Mouse (Mus musculus) forebrain, embryonic 13.5 days (tissue): ENCODE measurements around the gene Pxmp2. TPM values are rescaled to one million over a fixed set of nuclear protein-coding genes. Genes with fewer than 3 reads are reported as not detected.

Experiments
- ATAC-seq: fragments of 200-750 bp; cut with Nextera tagmentation; 2 replicates; pipeline ENCODE4 v1.8.0; 2017
- H3K27ac ChIP-seq: fragments of 300-500 bp; sonication (generic); 2 replicates; pipeline ENCODE4 v1.5.1; 2015; ENCODE audit warnings: inconsistent platforms, mild to moderate bottlenecking, moderate library complexity
- H3K27me3 ChIP-seq: fragments of 300-500 bp; sonication (generic); 2 replicates; pipeline ENCODE4 v1.6.1; 2015; ENCODE audit warnings: mild to moderate bottlenecking, inconsistent platforms
- H3K36me3 ChIP-seq: fragments of 300-500 bp; sonication (generic); 2 replicates; pipeline ENCODE4 v1.6.1; 2015; ENCODE audit warnings: mild to moderate bottlenecking, inconsistent platforms; ENCODE audit not compliant: poor library complexity, severe bottlenecking
- H3K4me1 ChIP-seq: fragments of 300-500 bp; sonication (generic); 2 replicates; pipeline ENCODE4 v1.6.1; 2015; ENCODE audit warnings: inconsistent platforms
- H3K4me2 ChIP-seq: fragments of 300-500 bp; sonication (generic); 2 replicates; pipeline ENCODE4 v1.6.1; 2015; ENCODE audit warnings: inconsistent platforms, mild to moderate bottlenecking, moderate library complexity
- H3K4me3 ChIP-seq: fragments of 300-500 bp; sonication (generic); 2 replicates; pipeline ENCODE4 v1.5.1; 2015; ENCODE audit warnings: mild to moderate bottlenecking, inconsistent platforms
- H3K9ac ChIP-seq: fragments of 300-500 bp; sonication (generic); 2 replicates; pipeline ENCODE4 v1.6.1; 2015; ENCODE audit warnings: mild to moderate bottlenecking, inconsistent platforms
- H3K9me3 ChIP-seq: fragments of 300-500 bp; sonication (generic); replicated peaks from 2 replicates; pipeline ENCODE4 v1.6.1; 2016; ENCODE audit warnings: inconsistent platforms
- WGBS: fragments of 180-500 bp; shearing (Covaris S2); methylation state at CpG from one replicate; pipeline ENCODE4 v1.1.7; 2015; 5-methylcytosine and 5-hydroxymethylcytosine counted together
- polyA plus RNA-seq: library from polyadenylated mRNA; unstranded; fragments of >200 nt; fragmentation: Nextera tagmentation; extraction: Ambion mirVana; gene quantifications from 2 replicates; pipeline ENCODE4 v1.2.1, GENCODE M21; 2015

Gene Pxmp2
- polyA plus RNA-seq, 1 experiment from 2014 or later = 10.9 TPM

GRCm38 (mm10) chr5:110276910-110277309 lies 9.1 kb downstream of the Pxmp2 start:
- Histone ChIP-seq H3K4me3 (no peak overlapping the region), H3K27me3 (no peaks in the 10 kb centered on the region), H3K36me3 (no peaks in the 10 kb centered on the region), H3K9ac (no peak overlapping the region), H3K4me1 (no peaks in the 10 kb centered on the region), H3K27ac (no peak overlapping the region), H3K9me3 (no peaks in the 10 kb centered on the region), H3K4me2 (no peak overlapping the region)
- 96% methylated on average over 1 of the region's 1 CpGs for WGBS
- ATAC-seq = no peak

DNA sequence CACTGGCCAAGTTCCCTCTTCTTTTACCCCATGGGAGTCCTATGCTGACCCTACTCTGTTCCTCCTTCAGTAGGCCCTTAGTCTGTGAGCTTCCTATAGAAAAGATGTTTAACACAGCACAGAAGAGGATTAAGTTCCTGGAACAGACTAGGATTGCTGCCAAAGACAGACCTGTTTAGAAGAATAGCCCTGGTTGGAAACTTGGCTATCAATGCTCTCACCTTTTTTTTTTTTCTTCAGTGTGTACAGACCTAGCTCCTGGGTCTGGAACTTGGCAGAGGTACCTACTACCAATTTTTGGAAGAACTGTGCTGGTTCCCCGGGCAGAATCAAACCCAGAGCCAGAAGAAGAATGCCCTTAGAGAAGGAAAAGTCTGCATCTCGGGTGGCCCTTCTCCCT lies 9.6 kb downstream of the Pxmp2 start:
- Histone ChIP-seq H3K27me3 (no peaks in the 10 kb centered on the region), H3K4me1 (no peaks in the 10 kb centered on the region), H3K4me2 (no peak overlapping the region), H3K9me3 (no peaks in the 10 kb centered on the region), H3K36me3 (no peaks in the 10 kb centered on the region), H3K9ac (no peak overlapping the region), H3K4me3 (no peak overlapping the region), H3K27ac (no peak overlapping the region)
- 81% methylated on average over 2 of the region's 2 CpGs for WGBS
- no peak for ATAC-seq

DNA sequence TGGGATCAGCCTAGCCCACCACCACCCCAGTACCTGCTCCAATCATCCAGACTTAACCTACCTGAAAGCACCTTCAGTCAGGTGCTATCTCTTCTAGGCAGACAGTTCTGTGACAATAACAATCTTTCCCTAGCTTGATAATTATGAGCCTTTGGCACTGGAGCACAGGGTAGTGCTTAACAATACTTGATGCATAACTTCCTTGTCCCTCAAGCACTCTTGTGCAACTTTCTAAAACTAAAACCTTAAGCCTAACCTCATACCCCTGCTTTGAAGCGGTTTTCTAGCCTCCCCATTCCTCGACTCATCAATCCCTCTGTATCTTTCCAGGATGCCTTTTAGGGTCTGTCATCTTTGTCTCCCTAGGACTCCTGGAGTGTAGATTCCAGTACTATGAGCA lies 11.1 kb downstream of the Pxmp2 start:
- WGBS = 73% methylated on average over 2 of the region's 2 CpGs
- H3K27me3 ChIP-seq = no peaks in the 10 kb centered on the region
- H3K27ac ChIP-seq = no peak overlapping the region
- no peaks in the 10 kb centered on the region for H3K9me3 ChIP-seq
- H3K4me2 ChIP-seq = no peak overlapping the region
- no peaks in the 10 kb centered on the region for H3K4me1 ChIP-seq
- H3K4me3 ChIP-seq = no peak overlapping the region
- no peak for ATAC-seq
- H3K36me3 ChIP-seq = no peaks in the 10 kb centered on the region
- no peak overlapping the region for H3K9ac ChIP-seq

DNA sequence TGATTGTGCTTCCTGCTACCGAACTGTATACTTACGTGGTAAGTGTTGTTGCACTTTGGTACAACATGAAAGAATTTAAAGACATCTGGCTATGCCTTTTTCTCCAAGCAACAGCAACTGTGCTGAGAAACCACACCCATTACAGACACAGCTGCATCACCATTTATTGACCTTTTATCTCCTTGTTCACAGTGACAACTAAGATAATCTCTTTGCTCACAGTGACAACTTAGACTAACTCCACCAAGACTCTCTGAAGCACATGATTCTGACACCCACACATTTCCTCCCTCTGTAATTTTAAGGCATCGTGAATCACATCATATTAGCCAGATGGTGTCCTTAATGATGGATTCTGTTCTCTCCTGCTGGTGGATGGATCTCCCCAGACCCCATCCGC lies 11.8 kb downstream of the Pxmp2 start:
- peaks cover under 1% of the 10 kb centered on the region for H3K4me1 ChIP-seq
- no peaks in the 10 kb centered on the region for H3K9me3 ChIP-seq
- H3K27me3 ChIP-seq = no peaks in the 10 kb centered on the region
- H3K4me3 ChIP-seq = no peak overlapping the region
- no peaks in the 10 kb centered on the region for H3K36me3 ChIP-seq
- no peak for ATAC-seq
- H3K27ac ChIP-seq = no peak overlapping the region
- WGBS = 88% methylated on average over 4 of the region's 4 CpGs
- no peak overlapping the region for H3K9ac ChIP-seq
- H3K4me2 ChIP-seq = no peak overlapping the region

DNA sequence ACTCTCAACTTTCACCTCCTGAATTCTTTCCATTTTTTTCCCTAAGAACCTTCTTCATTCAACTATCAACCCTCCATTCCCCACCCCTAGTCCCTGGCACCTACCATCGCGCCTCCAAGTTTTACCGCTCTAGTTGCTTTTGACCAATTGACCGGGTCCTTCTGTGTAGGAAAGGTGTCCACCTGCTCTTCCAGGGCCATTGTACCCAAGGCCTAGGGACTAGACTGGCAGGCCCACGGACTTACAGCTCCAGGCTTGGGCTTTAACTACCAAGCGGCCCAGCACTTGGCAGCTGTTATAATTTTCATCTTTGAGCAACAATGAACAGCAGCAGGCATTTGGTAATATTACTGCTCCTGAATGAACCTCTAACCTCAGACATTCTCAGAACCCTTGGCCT lies 15.7 kb downstream of the Pxmp2 start:
- no peaks in the 10 kb centered on the region for H3K27me3 ChIP-seq
- H3K27ac ChIP-seq = no peak overlapping the region
- H3K9ac ChIP-seq = no peak overlapping the region
- H3K36me3 ChIP-seq = peaks cover 21% of the 10 kb centered on the region
- peaks cover 14% of the 10 kb centered on the region for H3K4me1 ChIP-seq
- no peak for ATAC-seq
- H3K4me3 ChIP-seq = no peak overlapping the region
- no peak overlapping the region for H3K4me2 ChIP-seq
- WGBS = 90% methylated on average over 6 of the region's 6 CpGs
- H3K9me3 ChIP-seq = no peaks in the 10 kb centered on the region

DNA sequence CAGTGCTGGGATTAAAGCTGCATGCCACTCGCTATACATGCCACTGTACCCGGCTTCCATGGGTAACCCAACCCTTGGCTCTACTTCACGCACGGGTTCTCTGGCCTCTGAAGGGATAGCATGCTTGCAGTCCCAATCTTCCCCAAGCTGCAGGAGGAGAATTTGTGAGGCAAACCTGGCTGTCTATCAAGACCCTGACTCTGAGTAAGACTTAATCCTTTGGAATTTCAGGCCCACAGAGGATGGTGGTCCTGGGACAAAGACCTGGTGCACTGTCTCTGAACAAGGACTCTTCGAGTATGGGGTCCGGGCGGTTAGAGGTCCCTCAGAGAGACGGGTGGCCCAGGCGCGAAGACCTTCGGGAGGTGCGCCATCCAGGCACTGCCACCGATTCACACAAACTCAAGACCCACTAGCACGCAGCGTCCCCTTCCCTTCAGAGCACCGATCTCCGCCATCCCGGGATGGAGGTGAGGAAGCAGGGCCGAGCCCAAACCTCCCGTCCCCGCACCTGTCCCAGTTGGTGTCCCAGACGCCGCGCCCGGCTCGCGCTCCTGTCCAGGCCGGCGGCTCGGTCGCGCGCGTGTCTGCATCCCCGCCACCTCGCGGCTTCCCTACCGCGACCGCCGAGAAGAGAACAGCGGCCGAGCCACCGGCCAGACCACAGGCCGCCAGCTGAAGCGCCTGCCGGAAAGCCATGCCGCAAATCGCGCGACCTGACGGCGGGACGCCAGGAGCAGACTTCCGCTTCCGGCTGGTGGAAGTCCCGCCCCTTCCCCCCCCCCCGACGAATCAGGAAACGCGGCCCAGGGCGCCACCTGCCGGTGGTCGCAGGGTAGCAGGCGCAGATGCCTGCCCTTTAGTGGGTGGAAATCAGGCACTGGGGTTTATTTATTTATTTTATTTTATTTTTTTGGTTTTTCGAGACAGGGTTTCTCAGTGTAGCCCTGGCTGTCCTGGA lies 16.6 kb downstream of the Pxmp2 start, which contains the start of gene Pgam5:
TSS of gene Pgam5 (minus strand) at position 773 of the 961 bp plus-strand sequence.
- Histone ChIP-seq H3K27ac (no peak within 1 kb of the TSS), H3K9me3 (no peaks in the 10 kb centered on the region), H3K4me2 (peak within 1 kb of the TSS; percentile 97), H3K27me3 (no peaks in the 10 kb centered on the region), H3K9ac (peak within 1 kb of the TSS; percentile 91), H3K4me3 (peak within 1 kb of the TSS; percentile 96), H3K36me3 (peaks cover 29% of the 10 kb centered on the region), H3K4me1 (peaks cover 14% of the 10 kb centered on the region)
- peak; percentile 91 for ATAC-seq
- under 1% methylated on average over 60 of the region's 66 CpGs for WGBS

GRCm38 (mm10) chr5:110266941-110267340 lies 19.0 kb downstream of the Pxmp2 start:
- Histone ChIP-seq H3K4me2 (no peak overlapping the region), H3K36me3 (peaks cover 38% of the 10 kb centered on the region), H3K4me3 (no peak overlapping the region), H3K9me3 (no peaks in the 10 kb centered on the region), H3K9ac (no peak overlapping the region), H3K27ac (no peak overlapping the region), H3K27me3 (no peaks in the 10 kb centered on the region), H3K4me1 (peaks cover 14% of the 10 kb centered on the region)
- no peak for ATAC-seq
- WGBS = 95% methylated on average over 4 of the region's 4 CpGs

- no peak for ATAC-seq
- H3K9me3 ChIP-seq = no peaks in the 10 kb centered on the region
- H3K9ac ChIP-seq = no peak overlapping the region
- 88% methylated on average over 2 of the region's 2 CpGs for WGBS
- no peak overlapping the region for H3K27ac ChIP-seq
- no peak overlapping the region for H3K4me2 ChIP-seq
- H3K27me3 ChIP-seq = no peaks in the 10 kb centered on the region
- no peak overlapping the region for H3K4me3 ChIP-seq
- H3K4me1 ChIP-seq = no peaks in the 10 kb centered on the region
- peaks cover 93% of the 10 kb centered on the region for H3K36me3 ChIP-seq
Observed at GRCm38 (mm10) chr5:110244091-110244490, 41.9 kb downstream of the Pxmp2 start.

GRCm38 (mm10) chr5:110232346-110232745 lies 53.6 kb downstream of the Pxmp2 start:
- Histone ChIP-seq H3K4me2 (peak overlapping the region; percentile 66), H3K4me1 (peaks cover 23% of the 10 kb centered on the region), H3K36me3 (peaks cover 34% of the 10 kb centered on the region), H3K9ac (no peak overlapping the region), H3K27me3 (no peaks in the 10 kb centered on the region), H3K9me3 (no peaks in the 10 kb centered on the region), H3K4me3 (peak overlapping the region; percentile 98; the same call in 1 of the 2 replicates), H3K27ac (no peak overlapping the region)
- WGBS = 94% methylated on average over 6 of the region's 6 CpGs
- no peak for ATAC-seq

GRCm38 (mm10) chr5:110231638-110232037 lies 54.3 kb downstream of the Pxmp2 start:
- 45% methylated on average over 13 of the region's 13 CpGs for WGBS
- H3K27me3 ChIP-seq = no peaks in the 10 kb centered on the region
- peak overlapping the region; percentile 98 for H3K4me3 ChIP-seq
- H3K9me3 ChIP-seq = no peaks in the 10 kb centered on the region
- no peak for ATAC-seq
- no peak overlapping the region for H3K27ac ChIP-seq
- peak overlapping the region; percentile 66 for H3K4me2 ChIP-seq
- H3K9ac ChIP-seq = peak overlapping the region; percentile 96
- H3K36me3 ChIP-seq = peaks cover 31% of the 10 kb centered on the region
- H3K4me1 ChIP-seq = peaks cover 23% of the 10 kb centered on the region

GRCm38 (mm10) chr5:110230780-110231461 lies 55.1 kb downstream of the Pxmp2 start, which contains the start of gene Ankle2:
Gene Ankle2, plus strand, starts transcription at chr5:110231004.
- peak; percentile 97 for ATAC-seq
- peaks cover 23% of the 10 kb centered on the region for H3K4me1 ChIP-seq
- peak within 1 kb of the TSS; percentile 96 for H3K9ac ChIP-seq
- H3K27me3 ChIP-seq = no peaks in the 10 kb centered on the region
- H3K4me2 ChIP-seq = peak within 1 kb of the TSS; percentile 66
- peak within 1 kb of the TSS; percentile 95 for H3K27ac ChIP-seq
- no peaks in the 10 kb centered on the region for H3K9me3 ChIP-seq
- under 1% methylated on average over 80 of the region's 81 CpGs for WGBS
- H3K36me3 ChIP-seq = peaks cover 24% of the 10 kb centered on the region
- peak within 1 kb of the TSS; percentile 98 for H3K4me3 ChIP-seq

DNA sequence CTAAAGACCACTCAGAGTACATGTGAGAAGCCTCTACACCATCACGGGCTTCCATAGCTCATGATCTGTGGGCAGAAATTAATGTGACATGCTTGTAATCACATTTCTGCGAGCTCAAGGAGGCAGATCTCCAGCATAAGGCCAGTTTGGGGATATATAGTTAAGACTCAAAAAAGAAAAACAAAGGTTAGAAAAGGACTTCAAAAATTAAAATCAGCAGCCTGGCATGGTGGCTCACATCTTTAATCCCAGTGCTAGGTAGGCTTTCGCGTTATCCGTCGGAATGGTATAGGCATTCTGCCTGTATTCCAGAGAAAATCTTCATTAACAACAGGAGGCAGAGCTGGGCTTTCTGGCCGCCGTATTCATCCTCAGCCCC lies 55.6 kb downstream of the Pxmp2 start:
- peaks cover 23% of the 10 kb centered on the region for H3K4me1 ChIP-seq
- H3K36me3 ChIP-seq = peaks cover 21% of the 10 kb centered on the region; the same call in 1 of the 2 replicates
- H3K4me2 ChIP-seq = peak overlapping the region; percentile 66
- peak overlapping the region; percentile 95 for H3K27ac ChIP-seq
- peak overlapping the region; percentile 96 for H3K9ac ChIP-seq
- H3K9me3 ChIP-seq = no peaks in the 10 kb centered on the region
- H3K27me3 ChIP-seq = no peaks in the 10 kb centered on the region
- H3K4me3 ChIP-seq = peak overlapping the region; percentile 98
- peak; percentile 9; the same call in 1 of the 2 replicates for ATAC-seq
- 7% methylated on average over 8 of the region's 8 CpGs for WGBS
